Mouse (Mus musculus): Measurements from ENCODE around the gene Krt76.

DNA sequence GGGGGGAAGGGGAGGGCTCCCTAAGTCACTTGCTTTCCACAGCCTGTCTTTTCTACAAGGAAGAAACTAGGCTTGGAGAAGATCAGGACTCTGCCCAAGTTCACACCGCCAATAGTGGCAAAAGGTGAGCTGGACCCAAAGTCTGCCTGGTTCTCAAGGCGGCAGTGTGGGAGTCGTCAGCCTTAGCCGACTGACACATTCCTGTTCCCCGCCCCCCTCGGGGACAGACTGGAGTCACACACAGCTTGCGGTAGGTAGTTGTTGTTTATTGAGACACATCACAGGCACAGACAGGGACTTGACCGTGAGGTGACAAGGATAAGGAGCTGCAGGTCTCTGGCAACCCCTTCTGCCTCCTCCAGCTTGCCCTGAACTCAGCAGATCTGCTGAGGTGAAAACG is 36.4 kb upstream of the Krt76 start:
- TF ChIP-seq CTCF (IDR thresholded peaks at IDR 0.05; ENCODE audit: low read depth) (no peak), EP300 (IDR thresholded peaks at IDR 0.05; ENCODE audit: low read depth) (no peak)
